Mouse (Mus musculus) right cerebral cortex, adult 2 months (tissue): ENCODE measurements at regions not wholly inside any gene's neighbourhood (a gene's known extent, or its start where the extent isn't known, plus 50 kb on each side); places are given as distances from the start of the nearest gene placed in this dataset.
"Not testable (repeated sequence)": the region's sequence is repeated elsewhere in the genome, so short reads cannot be mapped to it uniquely, and the experiment has no call there.

Experiments
- DNase-seq, 2 experiments: peaks; one replicate each; pipeline ENCODE4 v3.0.0; 2021 to 2022; ENCODE audit warnings: low spot score in 2 of 2

DNA sequence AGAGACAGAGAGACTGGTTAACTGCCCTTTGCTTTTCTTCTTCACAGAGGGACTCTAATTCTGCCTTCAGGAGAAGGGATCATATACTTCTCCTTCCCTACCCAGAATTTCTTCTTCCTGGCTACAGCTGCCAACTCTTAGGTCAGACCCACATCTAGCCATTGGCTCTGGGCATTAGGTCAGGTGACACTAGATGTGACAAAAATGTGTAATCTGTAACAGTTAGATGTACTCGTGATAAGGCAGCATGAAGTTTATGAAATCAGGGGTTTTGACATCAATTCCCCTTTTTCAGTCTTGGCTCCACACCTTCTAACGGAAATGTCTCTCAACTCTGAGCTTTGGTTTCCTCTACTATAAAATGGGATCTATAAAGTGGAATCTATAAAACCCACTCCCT lies 428.4 kb downstream of the Bmper start:
- no peak for DNase-seq

DNA sequence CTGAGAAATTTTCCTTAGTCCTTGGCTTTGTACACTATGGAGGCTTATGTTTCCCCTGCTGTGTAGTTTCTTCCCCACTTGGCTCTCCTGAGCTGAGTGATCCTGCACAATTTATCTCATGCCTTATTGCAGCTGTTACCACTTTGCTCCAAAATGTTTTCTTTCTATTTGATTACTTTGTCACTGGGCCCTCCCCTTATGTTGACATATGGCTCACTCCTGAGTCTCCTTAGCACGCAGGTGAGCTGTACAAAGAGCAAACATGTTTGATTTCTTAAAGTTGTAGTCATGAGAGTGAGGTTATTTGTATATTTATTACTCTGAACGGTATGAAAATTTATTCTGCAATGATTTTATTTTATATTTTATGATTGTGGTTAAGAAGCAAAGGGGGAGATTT lies 430.2 kb downstream of the Bmper start:
- DNase-seq, result no peak

DNA sequence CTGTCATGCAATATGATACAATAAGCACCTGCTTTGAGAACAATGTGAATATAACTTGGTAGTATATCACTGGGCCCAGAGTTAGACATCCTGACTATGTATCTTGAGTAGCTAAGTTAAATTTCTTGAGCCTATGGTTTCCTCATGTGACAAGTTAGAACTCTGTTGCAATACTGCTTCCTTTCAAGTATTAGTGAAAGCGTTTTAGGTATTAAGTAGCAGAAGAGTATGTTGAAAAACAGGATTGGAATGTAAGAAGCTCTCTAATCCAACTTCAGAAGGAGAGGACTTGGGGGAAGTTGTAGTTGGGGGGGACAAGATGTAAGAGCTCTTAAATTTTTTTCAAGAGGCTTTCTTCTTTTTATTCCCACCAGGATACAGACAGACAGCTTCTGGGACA lies 431.9 kb downstream of the Bmper start:
- no peak for DNase-seq

DNA sequence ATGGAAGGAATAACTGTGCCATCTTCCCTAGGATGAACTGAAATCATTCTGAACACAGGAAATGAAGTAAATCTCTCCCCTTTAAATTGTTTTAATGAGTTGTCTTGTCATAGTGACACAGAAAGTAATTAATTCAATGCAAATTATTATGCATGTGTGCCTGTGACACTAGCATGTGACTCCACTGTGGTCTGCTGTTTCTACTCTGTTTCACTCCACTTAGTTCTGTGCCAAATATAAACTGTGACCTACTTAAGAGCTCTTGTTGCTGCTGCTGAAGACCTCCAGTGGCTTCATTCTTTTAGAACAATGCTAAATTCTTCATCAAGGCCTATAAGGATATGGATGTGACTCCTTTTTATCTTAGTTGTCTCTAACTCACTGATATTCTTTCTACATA lies 431.8 kb upstream of the Npsr1 start:
- DNase-seq, result no peak

DNA sequence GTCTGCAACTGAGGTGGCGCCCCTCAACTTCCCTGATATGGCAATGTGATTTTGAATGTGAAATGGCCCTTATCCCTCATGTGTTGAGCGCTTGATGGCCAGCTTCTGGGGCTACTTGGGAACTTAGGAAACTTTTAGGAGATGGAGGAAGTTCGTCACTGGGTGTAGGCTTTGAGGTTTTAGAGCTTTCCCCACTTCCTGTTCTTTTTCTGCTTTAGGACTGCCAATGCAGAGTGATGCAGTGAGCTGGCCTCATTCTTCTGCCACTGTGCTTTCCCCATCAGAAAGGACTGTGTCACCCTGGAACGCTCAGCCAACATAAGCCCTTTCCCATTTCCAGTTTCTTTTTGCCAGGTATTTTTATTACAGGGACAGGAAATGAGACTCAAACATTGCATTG lies 428.6 kb upstream of the Npsr1 start:
- DNase-seq, result no peak

DNA sequence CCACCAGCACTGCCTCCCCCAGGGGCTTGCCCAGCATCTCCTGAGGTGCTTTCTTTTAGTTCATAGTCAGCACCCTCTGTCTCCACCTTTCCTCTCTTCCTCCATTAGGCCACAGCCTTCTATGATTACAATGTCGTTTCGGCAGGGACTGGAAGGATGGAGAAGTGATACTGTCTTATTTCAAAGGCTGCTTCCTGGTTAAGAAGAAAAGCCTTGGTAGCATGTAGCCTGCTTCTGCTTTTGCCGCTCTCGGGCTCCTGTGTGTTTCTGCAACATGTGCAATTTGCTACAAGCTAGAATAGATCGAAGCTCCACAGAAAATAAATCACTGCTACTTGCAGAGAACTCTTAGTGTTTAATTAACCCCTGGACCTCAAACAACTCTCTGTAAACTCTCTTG lies 427.2 kb upstream of the Npsr1 start:
- DNase-seq, result no peak

DNA sequence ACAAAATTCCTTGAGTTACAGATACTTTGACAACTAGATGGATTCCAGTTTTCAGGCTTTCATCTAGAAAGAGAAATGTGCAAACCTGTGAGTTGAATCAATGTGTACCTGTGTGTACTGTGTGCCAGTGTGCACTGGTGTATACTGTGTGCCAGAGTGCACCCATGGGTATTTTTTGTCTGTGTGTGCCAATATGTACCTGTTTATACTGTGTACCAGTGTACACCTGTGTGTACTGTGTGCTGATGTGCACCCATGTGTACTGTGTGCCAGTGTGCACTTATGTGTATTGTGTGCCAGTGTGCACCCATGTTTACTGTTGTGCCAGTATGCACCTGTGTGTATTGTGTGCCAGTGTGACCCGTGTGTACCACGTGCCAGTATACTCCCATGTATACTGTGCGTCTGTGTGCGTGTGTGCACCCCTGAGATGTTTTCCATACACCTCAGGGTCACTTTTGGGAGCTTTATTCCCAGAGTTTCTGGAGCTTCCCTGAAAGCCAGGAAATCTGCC lies 424.4 kb upstream of the Npsr1 start:
- DNase-seq, result no peak

DNA sequence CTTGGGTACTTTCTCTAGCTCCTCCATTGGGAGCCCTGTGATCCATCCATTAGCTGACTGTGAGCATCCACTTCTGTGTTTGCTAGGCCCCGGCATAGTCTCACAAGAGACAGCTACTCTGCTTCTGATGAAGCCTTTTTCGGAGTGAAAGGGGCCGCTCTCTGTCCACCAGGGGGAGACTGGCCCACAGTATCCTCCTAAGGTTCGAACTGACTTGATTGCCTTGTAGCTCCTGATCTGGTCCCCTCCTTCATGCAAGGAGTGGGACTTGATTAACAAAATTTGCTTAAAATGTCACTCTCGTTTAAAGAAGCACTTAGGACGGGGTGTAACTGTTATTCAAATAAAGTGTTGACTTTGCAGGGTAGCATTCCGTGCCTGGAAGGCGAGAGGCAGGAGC lies 423.0 kb upstream of the Npsr1 start:
- no peak for DNase-seq

DNA sequence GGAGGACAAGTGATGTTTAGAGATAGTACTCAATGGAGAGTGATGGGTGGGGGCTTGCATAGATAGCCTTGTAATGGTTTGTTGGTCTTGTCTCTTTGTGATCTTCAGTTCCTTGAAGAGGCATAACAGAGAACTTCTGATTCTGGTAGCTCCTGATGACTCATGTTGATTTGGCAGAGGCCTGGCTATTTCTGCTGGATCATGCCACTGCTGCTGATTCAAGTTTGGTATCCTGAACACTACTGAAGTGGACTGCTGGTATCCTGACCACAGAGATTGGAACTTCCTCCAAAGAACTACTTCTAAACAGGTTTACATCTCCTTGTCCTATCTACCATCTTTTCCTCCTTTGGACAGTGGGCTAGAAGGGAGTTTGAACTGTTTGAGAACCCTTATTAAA lies 408.3 kb upstream of the Npsr1 start:
- DNase-seq, result no peak

DNA sequence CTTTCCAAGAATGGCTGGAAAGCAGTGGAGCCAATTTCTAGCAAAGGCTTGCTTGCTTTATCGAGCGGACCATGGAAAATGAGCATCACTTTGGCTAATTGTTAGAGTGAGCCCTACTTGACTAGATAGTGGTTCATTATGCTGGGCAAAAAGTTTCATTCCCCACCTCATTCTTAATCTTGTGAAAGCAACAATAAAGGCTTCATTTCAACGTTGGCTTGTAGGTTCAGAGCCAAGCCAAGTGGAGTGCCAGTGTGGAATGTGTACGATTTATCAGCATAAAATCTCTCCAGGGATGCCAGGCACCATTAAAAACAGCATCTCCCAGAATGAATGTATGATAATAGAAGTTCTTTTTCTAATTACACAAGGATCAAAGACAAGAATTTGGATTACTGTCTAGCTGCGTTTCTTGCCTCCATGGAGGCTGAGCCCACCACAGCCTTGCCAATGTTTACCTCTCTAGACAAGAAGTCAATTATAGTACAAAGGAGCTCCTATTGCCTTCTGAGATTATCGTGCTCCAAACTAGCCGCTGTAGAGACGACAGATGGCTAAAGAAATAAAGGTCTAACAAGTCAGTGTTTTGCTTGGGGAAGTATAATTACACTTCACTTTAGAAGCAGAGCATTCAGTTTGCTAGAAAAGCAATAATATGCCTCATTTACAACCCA lies 404.9 kb upstream of the Npsr1 start:
- no peak for DNase-seq

DNA sequence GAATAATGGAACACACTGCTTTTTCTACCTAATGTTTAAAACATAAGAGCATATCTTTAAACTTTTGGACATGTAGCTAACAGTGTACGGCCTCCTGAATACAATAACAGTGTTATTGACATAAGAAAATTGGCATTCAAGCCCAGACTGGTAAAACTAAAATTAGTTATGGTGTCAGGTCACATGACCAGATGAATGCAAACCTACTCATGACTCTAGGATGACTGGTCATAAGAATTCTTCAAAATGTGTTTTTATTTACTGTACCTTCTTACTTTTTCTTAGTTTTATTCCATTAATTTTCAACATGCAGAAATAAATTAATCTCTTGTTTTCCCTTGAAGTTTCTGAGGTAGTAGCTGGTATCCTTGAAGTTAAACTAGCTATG lies 404.4 kb upstream of the Npsr1 start:
- no peak for DNase-seq

DNA sequence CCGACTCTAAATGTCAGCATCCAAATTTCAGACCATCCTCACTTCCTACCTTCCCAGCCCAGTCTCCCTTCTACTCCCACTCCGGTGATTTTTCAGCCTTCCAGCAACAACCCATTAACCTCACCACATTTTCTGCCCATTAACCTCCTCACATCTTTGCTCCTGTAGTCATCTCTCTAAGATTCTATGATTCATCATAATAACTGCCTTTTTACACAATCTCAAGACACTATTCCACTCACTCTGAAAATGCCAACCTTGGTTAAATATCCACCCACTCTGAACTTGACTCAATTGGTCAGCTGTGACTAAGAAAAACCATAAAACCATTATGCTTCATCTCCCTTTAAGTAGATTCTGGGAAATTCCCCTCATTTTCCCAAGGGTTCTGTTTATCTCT lies 403.3 kb upstream of the Npsr1 start:
- DNase-seq, result no peak

DNA sequence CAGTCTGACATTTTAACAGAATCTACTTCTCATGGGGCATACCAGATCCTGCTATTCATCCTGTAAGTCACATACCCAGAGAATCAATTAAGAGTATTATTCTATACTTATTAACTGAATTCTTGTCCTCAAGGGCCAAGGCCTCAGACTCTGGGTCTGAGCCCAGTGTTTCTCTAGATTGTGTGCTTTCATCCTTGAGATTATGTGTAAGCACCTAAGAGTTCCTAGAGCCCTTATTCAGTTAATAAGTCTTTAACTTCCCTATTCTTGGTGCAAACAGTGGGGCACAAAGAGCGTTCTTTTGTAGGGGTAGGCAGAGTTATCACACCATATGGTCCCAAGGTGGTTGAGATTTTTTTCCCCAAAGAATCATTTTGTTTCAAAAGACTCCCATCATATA lies 397.2 kb upstream of the Npsr1 start:
- DNase-seq, result no peak

DNA sequence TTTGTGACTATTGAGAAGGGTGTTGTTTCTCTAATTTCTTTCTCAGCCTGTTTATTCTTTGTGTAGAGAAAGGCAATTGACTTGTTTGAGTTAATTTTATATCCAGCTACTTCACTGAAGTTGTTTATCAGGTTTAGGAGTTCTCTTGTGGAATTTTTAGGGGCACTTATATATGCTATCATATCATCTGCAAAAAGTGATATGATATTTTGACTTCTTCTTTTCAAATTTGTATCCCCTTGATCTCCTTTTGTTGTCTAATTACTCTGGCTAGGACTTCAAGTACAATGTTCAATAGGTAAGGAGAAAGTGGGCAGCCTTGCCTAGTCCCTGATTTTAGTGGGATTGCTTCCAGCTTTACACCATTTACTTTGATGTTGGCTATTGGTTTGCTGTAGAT lies 380.2 kb upstream of the Npsr1 start:
- DNase-seq, result not testable (repeated sequence)

DNA sequence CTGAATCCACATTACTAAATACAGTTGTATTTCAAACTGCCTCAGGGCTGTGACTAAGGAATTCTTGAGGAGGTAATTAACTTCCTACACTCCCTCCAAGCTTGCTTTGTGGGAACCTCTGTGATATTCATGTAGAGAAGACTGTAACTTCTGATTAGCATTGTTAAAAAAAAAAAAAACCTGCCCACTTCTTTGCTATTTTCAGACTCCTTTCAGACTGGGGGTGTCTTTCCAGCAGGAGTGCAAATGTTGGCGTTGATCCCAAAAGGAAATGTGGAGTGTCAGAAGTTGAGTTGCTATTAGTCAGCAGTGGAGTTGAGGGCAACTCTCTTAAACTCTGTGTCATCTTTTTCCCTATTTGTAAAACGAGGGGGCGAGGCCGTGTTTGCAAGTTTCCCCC lies 369.0 kb upstream of the Npsr1 start:
- peak; percentile 57 to 67 for DNase-seq

DNA sequence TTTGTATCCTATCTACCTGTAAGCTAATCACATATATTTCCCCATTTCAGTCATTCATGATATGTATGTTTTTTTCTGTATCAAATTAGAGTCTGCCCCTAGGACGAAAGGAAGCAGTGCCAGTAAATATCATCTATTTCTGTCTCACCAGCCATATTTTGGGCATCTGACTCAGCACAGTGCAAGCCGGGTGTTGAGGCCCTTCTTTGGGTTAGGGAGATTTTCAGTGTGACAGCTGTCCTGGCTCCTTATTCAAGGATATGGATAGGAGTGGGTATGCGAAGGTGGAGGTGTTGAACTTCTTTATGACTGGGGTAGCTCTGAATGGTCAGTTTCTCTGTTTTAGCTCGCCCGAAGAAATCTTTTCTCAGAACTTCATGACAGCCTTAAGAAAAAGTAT lies 345.3 kb upstream of the Npsr1 start:
- DNase-seq, result peak; percentile 21 to 40

DNA sequence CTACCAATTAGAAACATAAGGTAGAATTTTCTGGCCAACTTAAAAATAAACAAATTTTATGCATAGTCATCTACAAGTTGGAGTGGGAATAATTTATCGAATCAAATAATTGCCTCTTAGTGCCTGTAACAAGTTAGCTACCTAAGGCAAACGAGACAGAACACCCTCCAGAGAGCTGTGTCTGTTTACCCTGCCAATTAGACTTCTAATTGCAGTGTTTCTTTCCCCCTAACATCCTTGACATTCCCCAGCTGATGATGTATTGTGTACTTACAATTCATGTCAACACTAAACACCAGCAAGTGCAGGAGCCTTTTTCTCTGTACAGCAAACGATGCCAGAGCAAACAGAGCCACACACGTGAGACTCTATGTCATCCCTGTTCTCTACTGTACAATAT lies 311.1 kb upstream of the Npsr1 start:
- no peak for DNase-seq
